Mouse (Mus musculus): Measurements from ENCODE around the gene Dnajc6. TPM values are rescaled to one million over a fixed set of nuclear protein-coding genes. Genes with fewer than 3 reads are reported as not detected.
A peak's percentile ranks its signal among the peaks of the same experiment; 100 is the strongest.

Gene Dnajc6
- polyA plus RNA-seq, 1 experiment from 2014 or later = 0.51 TPM

GRCm38 (mm10) chr4:101656056-101656455, 159.6 kb downstream of the Dnajc6 start:
- Histone ChIP-seq H3K4me1 (peaks cover 26% of the 10 kb centered on the region), H3K4me3 (no peak overlapping the region), H3K27me3 (ENCODE audit: low read depth, poor library complexity, severe bottlenecking) (no peaks in the 10 kb centered on the region), H3K27ac (no peak overlapping the region), H3K9me3 (replicated peaks) (no peaks in the 10 kb centered on the region), H3K36me3 (peaks cover 49% of the 10 kb centered on the region)
- WGBS = 93% methylated on average over 15 of the region's 15 CpGs
- peak; percentile 15 for DNase-seq (ENCODE audit: low spot score)

- DNase-seq (ENCODE audit: low spot score) = no peak
- Histone ChIP-seq H3K36me3 (peaks cover 58% of the 10 kb centered on the region), H3K4me1 (peaks cover 26% of the 10 kb centered on the region), H3K27ac (no peak overlapping the region), H3K4me3 (no peak overlapping the region), H3K27me3 (ENCODE audit: low read depth, poor library complexity, severe bottlenecking) (no peaks in the 10 kb centered on the region), H3K9me3 (replicated peaks) (no peaks in the 10 kb centered on the region)
- 66% methylated on average over 6 of the region's 6 CpGs for WGBS
Observed at GRCm38 (mm10) chr4:101656956-101657570, 160.6 kb downstream of the Dnajc6 start.

GRCm38 (mm10) chr4:101664160-101664750, 167.8 kb downstream of the Dnajc6 start:
- DNase-seq (ENCODE audit: low spot score) = peak; percentile 71
- 70% methylated on average over 9 of the region's 9 CpGs for WGBS
- no peak overlapping the region for H3K4me3 ChIP-seq

GRCm38 (mm10) chr4:101664766-101665165, 168.3 kb downstream of the Dnajc6 start:
- H3K36me3 ChIP-seq = peaks cover 38% of the 10 kb centered on the region
- H3K4me3 ChIP-seq = no peak overlapping the region
- 95% methylated on average over 4 of the region's 4 CpGs for WGBS
- H3K27me3 ChIP-seq (ENCODE audit: low read depth, poor library complexity, severe bottlenecking) = no peaks in the 10 kb centered on the region
- DNase-seq (ENCODE audit: low spot score) = no peak
- H3K27ac ChIP-seq = no peak overlapping the region
- H3K4me1 ChIP-seq = peaks cover 3% of the 10 kb centered on the region; the same call in 1 of the 2 replicates
- no peaks in the 10 kb centered on the region for H3K9me3 ChIP-seq (replicated peaks)

More at GRCm38 (mm10) chr4:101664160-101664750, 167.8 kb downstream of the Dnajc6 start:
- no peaks in the 10 kb centered on the region for H3K27me3 ChIP-seq (ENCODE audit: low read depth, poor library complexity, severe bottlenecking)
- no peak overlapping the region for H3K27ac ChIP-seq
- H3K36me3 ChIP-seq = peaks cover 43% of the 10 kb centered on the region
- H3K4me1 ChIP-seq = peaks cover 2% of the 10 kb centered on the region; the same call in 1 of the 2 replicates
- no peaks in the 10 kb centered on the region for H3K9me3 ChIP-seq (replicated peaks)

GRCm38 (mm10) chr4:101669161-101669560, 172.7 kb downstream of the Dnajc6 start:
- Histone ChIP-seq H3K27ac (no peak overlapping the region), H3K4me1 (peaks cover 3% of the 10 kb centered on the region; the same call in 1 of the 2 replicates), H3K9me3 (replicated peaks) (no peaks in the 10 kb centered on the region), H3K27me3 (ENCODE audit: low read depth, poor library complexity, severe bottlenecking) (no peaks in the 10 kb centered on the region), H3K36me3 (no peaks in the 10 kb centered on the region), H3K4me3 (no peak overlapping the region)
- no peak for DNase-seq (ENCODE audit: low spot score)
- 75% methylated on average over 5 of the region's 5 CpGs for WGBS

GRCm38 (mm10) chr4:101669811-101670210, 173.4 kb downstream of the Dnajc6 start:
- Histone ChIP-seq H3K4me3 (no peak overlapping the region), H3K9me3 (replicated peaks) (no peaks in the 10 kb centered on the region), H3K36me3 (no peaks in the 10 kb centered on the region), H3K27ac (no peak overlapping the region), H3K27me3 (ENCODE audit: low read depth, poor library complexity, severe bottlenecking) (no peaks in the 10 kb centered on the region), H3K4me1 (peaks cover 3% of the 10 kb centered on the region; the same call in 1 of the 2 replicates)
- DNase-seq (ENCODE audit: low spot score) = no peak
- 86% methylated on average over 5 of the region's 5 CpGs for WGBS

GRCm38 (mm10) chr4:101674790-101675189, 178.3 kb downstream of the Dnajc6 start:
- H3K36me3 ChIP-seq = no peaks in the 10 kb centered on the region
- WGBS = 83% methylated on average over 5 of the region's 5 CpGs
- H3K4me1 ChIP-seq = no peaks in the 10 kb centered on the region
- DNase-seq (ENCODE audit: low spot score) = no peak
- no peaks in the 10 kb centered on the region for H3K9me3 ChIP-seq (replicated peaks)
- no peak overlapping the region for H3K27ac ChIP-seq
- H3K4me3 ChIP-seq = no peak overlapping the region
- no peaks in the 10 kb centered on the region for H3K27me3 ChIP-seq (ENCODE audit: low read depth, poor library complexity, severe bottlenecking)

- 74% methylated on average over 4 of the region's 4 CpGs for WGBS
- no peak overlapping the region for H3K27ac ChIP-seq
- H3K4me1 ChIP-seq = no peaks in the 10 kb centered on the region
- no peaks in the 10 kb centered on the region for H3K36me3 ChIP-seq
- no peaks in the 10 kb centered on the region for H3K27me3 ChIP-seq (ENCODE audit: low read depth, poor library complexity, severe bottlenecking)
- no peaks in the 10 kb centered on the region for H3K9me3 ChIP-seq (replicated peaks)
- DNase-seq (ENCODE audit: low spot score) = no peak
- H3K4me3 ChIP-seq = no peak overlapping the region
Observed at GRCm38 (mm10) chr4:101675726-101676125, 179.3 kb downstream of the Dnajc6 start.

- Histone ChIP-seq H3K9me3 (replicated peaks) (no peaks in the 10 kb centered on the region), H3K27me3 (ENCODE audit: low read depth, poor library complexity, severe bottlenecking) (no peaks in the 10 kb centered on the region), H3K27ac (no peak overlapping the region), H3K4me1 (no peaks in the 10 kb centered on the region), H3K36me3 (no peaks in the 10 kb centered on the region), H3K4me3 (no peak overlapping the region)
- WGBS = 87% methylated on average over 4 of the region's 4 CpGs
- no peak for DNase-seq (ENCODE audit: low spot score)
Observed at GRCm38 (mm10) chr4:101682620-101683019, 186.2 kb downstream of the Dnajc6 start.

GRCm38 (mm10) chr4:101683086-101683485, 186.6 kb downstream of the Dnajc6 start:
- no peaks in the 10 kb centered on the region for H3K9me3 ChIP-seq (replicated peaks)
- no peaks in the 10 kb centered on the region for H3K36me3 ChIP-seq
- DNase-seq (ENCODE audit: low spot score) = no peak
- no peaks in the 10 kb centered on the region for H3K4me1 ChIP-seq
- no peaks in the 10 kb centered on the region for H3K27me3 ChIP-seq (ENCODE audit: low read depth, poor library complexity, severe bottlenecking)
- WGBS = 87% methylated on average over 3 of the region's 3 CpGs
- H3K27ac ChIP-seq = no peak overlapping the region
- H3K4me3 ChIP-seq = no peak overlapping the region

- WGBS = 70% methylated on average over 3 of the region's 3 CpGs
- no peak for DNase-seq (ENCODE audit: low spot score)
Observed at GRCm38 (mm10) chr4:101684821-101685220, 188.4 kb downstream of the Dnajc6 start.

GRCm38 (mm10) chr4:101686227-101686810, 189.9 kb downstream of the Dnajc6 start:
- H3K27me3 ChIP-seq (ENCODE audit: low read depth, poor library complexity, severe bottlenecking) = no peaks in the 10 kb centered on the region
- no peak overlapping the region for H3K27ac ChIP-seq
- H3K4me1 ChIP-seq = no peaks in the 10 kb centered on the region
- DNase-seq (ENCODE audit: low spot score) = no peak
- H3K9me3 ChIP-seq (replicated peaks) = no peaks in the 10 kb centered on the region
- WGBS = 89% methylated on average over 13 of the region's 13 CpGs
- no peaks in the 10 kb centered on the region for H3K36me3 ChIP-seq
- no peak overlapping the region for H3K4me3 ChIP-seq

More at GRCm38 (mm10) chr4:101684821-101685220, 188.4 kb downstream of the Dnajc6 start:
- H3K27me3 ChIP-seq (ENCODE audit: low read depth, poor library complexity, severe bottlenecking) = no peaks in the 10 kb centered on the region
- H3K4me1 ChIP-seq = no peaks in the 10 kb centered on the region
- no peaks in the 10 kb centered on the region for H3K9me3 ChIP-seq (replicated peaks)
- no peak overlapping the region for H3K4me3 ChIP-seq
- H3K27ac ChIP-seq = no peak overlapping the region
- H3K36me3 ChIP-seq = no peaks in the 10 kb centered on the region

- no peaks in the 10 kb centered on the region for H3K36me3 ChIP-seq
- H3K27me3 ChIP-seq (ENCODE audit: low read depth, poor library complexity, severe bottlenecking) = no peaks in the 10 kb centered on the region
- H3K4me1 ChIP-seq = no peaks in the 10 kb centered on the region
- DNase-seq (ENCODE audit: low spot score) = no peak
- no peak overlapping the region for H3K27ac ChIP-seq
- WGBS = 93% methylated on average over 4 of the region's 4 CpGs
- H3K4me3 ChIP-seq = no peak overlapping the region
- H3K9me3 ChIP-seq (replicated peaks) = no peaks in the 10 kb centered on the region
Observed at GRCm38 (mm10) chr4:101689241-101689640, 192.8 kb downstream of the Dnajc6 start.

Measured in limb, embryonic 10.5 days (tissue).